Mouse (Mus musculus) kidney, adult 9 months (tissue): Measurements from ENCODE around the gene Sept4.

Experiments
- DNase-seq: peaks from one replicate; pipeline ENCODE4 v3.0.0; 2022

Gene Sept4

DNA sequence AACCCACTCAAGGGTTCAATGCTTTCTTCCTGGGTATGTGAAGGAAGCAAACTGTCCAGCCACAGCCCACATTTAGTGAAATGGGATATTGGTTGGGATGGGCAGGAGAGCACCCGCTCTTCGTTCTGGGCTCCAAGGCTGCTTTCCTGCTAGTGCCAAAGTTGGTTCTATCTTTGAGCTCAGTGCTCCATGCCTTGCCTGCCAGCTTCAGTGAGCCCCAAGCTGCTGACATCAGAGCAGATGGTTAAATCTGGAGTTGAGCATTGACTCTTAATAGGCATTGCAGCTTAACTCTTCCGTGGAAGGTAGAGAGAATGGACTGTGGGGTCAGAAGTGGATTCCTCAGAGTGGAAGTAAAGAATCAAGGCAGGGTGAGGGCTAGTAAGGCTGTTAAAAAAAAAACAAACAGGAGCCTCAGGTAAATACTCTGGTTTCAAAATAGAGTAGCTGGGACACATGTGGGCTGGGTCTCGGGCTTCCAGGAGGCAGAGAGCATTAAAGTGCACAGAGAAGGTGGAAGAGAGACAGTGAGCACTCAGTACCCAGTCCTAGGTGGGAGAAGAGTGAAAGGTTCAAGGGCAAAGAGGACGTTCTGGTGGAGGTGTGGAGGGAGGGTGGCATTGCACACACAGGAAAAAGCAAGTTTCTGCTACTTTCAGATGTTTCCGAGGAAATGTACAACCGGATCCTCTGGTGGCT, at the start of gene Sept4:
Gene Sept4, plus strand, starts transcription at position 649 of the 699 bp plus-strand sequence.
- DNase-seq, result no peak

DNA sequence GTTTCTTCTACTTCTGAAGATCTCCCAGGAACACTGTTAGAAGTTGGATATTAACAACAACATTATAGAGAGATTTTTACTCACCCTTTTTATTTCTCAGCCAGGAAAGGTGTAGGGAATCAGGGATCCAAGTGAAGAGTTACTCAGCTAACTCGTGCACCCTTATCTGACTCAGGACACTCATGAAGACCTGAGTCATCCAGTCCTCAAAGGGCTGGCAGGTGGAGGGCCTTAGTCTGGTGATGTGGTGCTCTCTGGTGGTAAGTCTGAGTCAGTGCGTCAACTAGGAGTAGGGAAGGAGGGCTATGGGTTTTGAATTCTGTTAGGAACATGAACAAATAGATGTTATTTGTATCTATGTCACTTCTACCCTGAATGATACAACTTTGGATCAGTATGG, 49.4 kb upstream of the Sept4 start:
- peak; percentile 27 for DNase-seq

DNA sequence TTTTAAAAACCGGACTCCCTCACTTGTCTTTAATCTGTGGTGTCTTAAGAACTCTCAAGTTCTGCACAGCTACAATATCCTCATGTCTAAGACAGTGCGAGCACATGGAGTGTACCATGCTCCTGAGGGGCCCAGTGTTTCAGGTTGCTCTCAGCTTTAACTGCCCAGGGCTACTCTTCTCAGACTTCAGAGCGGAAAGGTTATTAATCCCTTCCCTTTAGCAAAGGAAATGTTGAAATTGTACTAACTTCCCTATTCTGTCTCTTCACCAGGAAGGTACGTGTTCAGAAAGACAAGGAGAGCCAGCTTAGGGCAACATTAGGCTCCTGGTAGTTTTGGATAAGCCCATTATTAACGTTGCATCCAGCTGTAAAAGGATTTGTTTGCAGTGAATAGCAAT, 45.2 kb upstream of the Sept4 start:
- DNase-seq, result no peak

DNA sequence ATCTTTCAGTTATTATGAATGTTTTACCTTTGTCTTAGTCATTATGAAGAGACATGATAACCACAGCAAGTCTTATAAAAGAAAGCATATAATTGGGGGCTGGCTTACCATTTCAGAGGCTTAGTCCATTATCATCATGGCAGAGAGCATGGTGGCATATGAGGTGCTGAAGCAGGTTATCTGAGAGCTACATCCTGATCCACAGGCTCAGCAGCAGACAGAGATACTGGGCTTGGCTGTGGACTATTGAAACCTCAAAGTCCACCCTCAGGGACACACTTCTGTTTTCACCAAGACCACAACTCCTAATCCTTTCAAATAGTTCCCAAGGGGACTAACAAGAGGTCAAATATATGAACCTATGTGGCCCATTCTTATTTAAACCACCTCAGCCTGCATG, 44.7 kb upstream of the Sept4 start:
- no peak for DNase-seq

DNA sequence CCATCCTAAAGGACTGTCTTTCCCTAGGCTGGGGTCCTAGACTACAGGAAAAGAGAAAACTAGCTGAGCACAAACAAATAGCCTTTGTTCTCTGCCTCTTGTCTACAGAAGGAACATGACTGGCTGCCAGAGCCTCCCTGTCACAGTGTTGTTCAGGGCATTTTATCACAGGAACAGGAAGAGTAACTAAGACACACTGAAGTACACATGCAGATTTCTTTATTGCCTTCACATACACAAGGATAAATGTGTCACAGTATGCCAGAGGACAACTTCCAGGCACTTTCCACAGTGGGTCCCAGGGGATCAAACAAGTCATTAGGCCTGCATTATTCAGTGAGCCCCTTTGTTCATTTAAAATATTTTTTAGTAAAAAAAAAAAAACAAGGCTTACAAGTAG, 43.9 kb upstream of the Sept4 start:
- no peak for DNase-seq

DNA sequence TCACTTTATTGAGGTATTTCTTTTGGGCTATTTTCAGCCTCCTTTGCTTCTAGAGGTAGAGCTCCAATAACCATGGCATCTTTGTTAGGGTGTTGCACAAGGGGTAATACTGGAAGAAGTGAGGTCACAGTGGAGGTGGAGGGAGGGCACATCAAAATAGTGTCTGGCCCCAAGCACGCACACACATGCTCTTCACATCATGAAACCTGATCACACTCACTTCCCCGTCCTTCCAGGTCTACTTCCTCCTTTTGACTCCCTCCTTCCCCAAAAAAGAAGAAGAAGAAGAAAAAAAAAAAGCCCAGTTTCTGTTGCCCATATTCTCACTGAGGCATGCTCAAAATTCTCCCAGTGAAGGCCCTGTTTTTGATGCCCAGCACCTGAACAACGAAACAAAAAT, 41.3 kb upstream of the Sept4 start:
- DNase-seq, result no peak

DNA sequence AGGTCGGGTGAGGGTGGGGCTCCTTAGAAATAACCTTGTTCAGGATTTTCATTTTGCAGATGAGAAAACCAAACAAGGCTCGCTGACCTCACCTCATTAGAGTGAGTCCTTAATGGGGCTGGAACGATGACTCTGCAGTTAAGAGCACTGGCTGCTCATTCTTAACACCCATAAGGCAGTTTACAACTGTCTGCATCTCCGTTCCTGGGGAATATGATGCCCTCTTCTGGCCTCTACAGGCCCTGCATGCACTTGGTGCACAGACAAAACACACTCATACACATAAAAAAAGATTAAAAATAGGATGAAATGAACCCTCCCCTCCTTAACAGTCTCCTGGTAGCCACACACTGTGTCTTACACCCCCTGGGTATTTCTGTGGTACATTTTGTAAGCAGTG, 40.7 kb upstream of the Sept4 start:
- DNase-seq, result no peak

DNA sequence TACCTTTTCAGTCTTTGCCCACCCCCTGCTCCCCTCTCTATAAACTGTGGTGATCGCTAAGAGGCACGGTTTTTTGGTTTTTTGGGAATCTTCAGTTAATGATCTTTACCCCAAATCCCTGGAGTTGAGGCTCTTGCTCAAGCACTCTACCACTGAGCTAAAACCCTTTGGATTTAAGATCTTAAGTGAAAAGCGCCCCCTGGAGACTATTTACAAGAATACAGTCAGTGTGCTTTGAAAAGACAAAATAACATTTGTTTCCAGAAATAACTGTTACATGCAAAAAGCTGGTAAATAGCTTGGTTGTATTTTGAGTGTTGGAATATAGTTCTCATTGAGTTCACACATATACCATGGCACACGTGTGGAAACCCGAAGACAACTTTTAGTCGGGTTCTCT, 37.0 kb upstream of the Sept4 start:
- no peak for DNase-seq

DNA sequence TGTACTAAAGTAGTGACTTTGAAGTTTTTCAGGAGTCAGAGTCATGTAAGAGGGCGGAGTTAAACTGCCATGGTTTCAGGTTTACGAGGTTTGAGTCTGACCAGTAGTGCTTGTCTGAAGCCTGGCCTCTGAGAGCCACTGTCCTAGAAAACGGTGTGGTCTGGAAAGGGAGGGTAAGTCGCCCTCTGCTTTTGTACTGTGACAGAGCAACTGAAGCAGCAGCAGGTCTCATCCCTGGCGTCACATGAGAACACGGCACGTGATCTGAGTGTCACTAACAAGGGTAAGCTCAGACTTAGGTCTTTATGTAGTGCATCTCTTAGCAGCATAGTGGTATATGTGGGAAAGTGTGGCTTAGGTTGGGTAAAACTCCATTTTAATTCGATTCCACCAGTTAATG, 26.4 kb upstream of the Sept4 start:
- no peak for DNase-seq

DNA sequence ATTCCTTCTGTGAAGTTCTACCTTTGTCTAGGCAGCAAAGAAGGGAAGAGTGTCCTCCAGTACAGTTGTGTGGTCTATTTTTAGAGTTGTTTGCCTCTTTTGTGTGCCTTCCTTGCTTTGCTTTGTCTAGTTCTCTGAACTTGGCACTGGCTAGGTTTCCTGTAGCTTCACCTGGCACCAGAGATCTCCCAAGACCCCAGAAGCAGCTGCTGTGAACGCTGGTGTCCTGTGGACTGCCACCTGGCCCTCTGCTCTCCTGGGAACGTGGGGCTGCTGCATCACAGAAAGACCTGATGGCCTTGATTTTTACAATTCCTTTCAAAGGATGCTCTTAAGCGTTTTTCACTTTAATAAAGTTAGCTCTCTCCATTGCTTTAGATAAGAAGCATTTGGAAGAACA, 25.8 kb upstream of the Sept4 start:
- no peak for DNase-seq

DNA sequence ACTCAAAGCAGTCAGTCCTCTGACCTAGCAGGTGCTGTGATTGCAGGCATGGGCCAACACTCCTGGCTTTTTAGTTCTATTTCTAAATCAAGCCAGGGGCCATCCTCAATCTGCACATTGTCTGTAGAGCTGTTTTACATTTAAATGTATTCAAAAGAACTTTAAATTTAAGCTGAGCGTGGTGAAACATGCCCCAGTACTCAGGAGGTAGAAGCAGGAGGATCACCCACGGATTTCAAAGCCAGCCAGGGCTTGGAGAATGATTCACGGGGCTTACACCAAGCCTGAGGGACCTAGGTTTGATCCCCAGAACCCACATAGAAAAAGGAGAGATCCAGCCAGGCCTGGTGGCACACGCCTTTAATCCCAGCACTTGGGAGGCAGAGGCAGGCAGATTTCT, 15.4 kb upstream of the Sept4 start:
- no peak for DNase-seq

DNA sequence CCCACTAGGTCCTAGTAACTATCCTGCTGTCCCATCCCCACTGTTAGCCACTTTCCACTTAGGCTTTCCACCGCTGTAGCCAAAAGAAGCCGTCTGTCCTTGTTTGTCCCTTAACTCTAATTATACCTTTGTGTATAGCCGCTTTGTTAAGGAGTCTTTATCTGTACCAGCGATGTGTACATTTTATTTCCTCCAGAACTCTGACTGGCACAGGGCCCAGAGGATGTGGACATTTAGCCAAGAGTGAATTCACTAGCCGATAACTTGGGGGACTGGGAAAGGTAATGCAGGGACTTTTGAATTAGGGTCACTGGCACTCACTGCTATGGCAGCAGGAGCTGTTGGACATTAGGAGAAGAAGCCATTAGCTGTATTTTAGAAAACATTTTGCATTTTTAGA, 14.3 kb upstream of the Sept4 start:
- no peak for DNase-seq

DNA sequence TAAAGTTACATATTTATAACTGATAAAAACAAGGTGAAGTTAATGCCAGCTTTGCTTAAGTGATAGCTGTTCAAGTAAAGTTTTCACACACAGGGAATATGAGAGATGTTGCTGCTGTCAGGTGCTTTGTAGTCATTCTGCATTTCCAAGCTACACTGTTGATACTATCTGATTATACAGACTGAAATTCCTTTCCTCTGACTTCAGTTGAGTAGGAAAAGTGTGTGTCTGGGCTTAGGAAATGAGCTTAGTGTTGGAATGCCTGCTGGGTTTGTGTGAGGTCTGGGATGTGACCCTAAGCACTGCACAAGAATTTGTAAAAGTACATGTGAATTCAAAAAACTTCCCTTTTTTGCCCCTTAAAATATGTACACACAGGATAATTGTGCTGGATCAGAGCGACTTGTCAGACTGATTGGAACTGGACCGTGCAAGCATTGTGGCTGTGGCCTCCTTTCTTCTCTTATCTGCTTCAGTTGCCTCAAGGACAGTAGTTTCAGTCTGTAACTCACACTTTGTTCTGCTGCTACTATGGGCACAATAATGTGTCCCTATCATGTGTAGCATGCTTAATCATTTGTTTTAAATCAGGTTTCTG, 13.5 kb upstream of the Sept4 start:
- DNase-seq, result no peak

DNA sequence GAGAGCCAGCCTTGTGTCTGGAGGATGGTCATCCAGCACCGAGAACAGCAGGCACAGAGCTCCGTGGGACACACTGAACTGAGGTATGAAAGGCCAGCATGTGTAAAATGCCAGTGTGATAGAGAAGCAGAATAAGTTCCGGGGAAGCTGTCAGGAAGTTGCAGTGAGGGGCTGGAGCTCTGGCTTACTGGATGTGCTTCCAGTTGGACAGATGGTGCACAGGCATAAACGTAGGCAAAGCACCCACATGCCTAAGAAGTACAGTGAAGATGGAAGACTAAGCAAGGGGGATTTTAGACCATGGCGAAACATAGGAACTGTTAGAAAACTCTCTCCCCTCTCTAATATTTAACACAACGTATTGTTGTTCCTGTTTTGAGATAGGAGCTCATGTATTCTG, 7.5 kb upstream of the Sept4 start:
- no peak for DNase-seq

DNA sequence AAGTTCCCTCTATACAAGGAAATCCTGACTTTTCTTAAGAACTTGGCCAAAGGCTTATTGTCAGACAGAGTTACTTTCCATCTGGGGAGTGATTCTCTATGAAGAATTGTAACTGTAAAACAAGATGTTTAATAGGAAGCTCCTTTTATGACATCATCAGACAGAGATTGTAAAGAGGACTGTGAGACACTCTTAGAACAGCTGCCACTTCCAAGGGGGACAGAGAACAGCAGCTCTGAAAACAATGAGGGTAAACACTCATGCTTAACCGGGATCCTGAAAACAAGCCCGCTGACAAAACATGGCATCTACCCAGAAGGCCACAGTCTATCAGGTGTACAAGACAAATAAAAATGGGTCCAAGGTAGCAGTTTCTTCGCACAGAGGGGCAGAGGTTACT, 2.2 kb upstream of the Sept4 start, which contains the start of gene Gm11492:
Gene Gm11492, plus strand, starts transcription at position 153 of the 400 bp plus-strand sequence.
- no peak for DNase-seq

DNA sequence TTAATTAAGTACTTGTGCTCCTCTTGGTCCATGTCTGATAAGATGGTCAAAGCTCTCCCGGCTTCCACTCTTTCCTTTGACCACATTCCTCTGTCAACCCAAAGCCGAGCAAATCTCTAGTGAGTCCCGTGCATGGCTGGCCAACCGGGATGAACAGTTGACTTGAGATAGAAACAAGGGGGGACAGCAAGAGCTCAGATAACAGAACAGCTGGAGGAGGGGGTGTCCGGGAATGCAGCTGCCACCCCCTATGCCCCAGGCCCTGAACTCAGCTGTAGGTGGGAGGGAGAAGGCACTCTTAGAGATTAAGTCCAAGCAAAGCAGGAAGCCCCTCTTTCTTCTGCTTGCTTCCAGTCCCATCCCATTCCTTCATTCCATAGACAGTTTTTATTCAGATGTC, 2.0 kb downstream of the Sept4 start:
- DNase-seq, result no peak

DNA sequence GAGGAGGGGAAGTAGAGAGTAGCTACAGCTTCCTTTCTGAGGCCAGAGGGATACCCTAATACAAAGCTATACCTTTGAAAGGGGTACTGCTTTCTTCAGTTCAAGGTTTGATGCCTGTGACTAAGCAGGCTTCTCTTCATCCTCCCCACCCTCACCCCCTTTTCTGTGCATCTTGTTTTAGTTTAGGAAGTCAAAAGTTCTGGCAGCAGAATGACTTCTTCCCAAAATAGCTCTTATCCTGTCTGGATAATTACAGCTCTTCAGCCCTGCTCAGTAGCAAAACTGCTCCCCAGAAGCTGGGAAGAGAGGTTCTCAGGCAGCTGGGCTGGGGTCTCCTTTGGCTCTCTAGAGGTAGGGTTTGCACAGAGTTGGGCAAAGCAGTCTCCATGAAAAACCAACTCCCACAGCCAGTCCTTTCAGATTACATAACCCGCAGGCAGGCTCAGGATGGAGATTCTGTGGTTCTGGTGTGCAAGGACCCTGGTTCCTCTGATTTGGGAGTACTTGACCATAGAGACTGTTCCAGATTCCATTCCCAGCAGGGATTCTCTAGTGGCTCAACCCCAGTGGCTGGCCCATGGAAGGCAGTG, 2.8 kb downstream of the Sept4 start:
- DNase-seq, result peak; percentile 17

DNA sequence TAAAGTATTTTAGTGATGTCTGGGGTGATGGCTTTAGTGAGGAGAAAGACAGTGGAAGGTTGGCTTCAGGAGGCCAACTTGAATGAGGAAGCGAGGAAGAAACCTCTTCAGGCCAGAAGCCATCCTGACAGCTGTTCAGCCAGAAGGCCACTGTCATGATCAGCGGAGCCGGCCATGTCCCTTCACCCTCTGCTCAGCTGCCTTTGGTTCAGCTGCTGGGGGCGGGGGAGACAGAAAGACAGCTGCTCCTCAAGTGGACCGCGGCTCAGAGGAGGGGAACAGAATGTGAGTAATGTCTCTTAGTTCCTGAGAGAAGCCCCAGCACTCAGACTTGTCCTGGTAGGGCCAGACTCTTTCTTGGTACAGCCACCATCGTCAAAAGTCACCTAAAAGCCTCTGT, 5.0 kb downstream of the Sept4 start:
- no peak for DNase-seq

DNA sequence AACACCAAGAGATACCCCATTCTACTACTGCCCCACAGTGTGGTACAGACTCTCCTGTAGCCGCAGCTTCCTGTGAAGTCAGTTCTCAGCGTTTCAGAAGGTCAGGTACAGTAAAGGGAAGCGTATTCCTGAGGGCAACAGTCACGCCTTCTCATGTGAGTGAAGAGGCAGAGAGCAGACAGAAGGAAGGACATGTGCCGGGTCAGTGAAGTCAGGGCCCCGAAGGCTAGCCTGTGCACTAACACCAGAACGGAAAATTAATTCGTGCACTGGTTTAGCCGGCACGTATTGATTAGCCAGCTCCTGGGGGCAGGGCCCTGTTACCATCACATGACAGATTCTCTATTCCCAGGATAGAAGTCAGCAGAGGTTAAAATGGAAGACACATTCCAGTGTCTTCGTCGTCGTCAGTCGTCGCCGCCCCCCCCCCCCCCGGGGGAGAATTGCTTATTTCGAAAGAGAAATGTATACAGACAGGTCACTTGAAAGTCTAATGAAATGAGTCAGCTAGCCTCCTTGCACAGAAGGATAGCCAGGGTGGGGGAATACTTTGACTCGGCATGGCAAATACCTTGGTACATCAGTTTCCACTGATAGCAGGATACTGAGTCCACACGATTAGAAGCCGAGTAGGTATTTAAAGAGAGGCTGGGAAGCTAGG, 5.9 kb downstream of the Sept4 start:
- peak; percentile 3 for DNase-seq

DNA sequence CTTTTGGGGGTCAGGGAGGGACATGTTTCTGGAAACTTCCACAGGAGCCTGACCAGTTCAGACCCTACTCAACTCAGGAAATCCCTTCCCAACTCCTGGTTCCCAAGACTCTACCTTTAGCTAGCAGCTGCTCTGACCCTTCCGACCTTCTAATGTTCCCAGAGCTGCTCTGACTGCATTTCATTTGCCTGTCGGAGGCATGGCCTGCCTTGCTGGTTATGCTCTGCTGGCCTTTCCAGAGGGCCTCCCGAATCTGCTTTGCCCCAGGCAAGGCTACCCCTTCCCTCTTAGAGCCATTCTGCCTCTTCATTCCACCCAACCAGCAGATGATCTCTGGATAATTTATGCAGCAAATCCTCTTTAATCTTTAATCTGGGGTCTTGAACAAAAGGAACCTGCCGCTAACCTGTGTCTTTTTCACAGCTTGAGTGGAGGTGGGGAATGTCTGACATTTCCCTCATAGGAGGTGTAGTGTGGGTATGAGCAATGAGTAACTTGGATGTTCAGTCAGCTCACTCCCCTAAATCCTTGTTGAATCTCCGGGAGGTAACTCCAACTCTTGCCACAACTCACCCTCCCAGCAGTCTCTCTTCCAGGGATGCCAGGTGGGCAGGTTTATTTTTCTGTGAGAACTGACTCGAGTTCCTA, 9.0 kb downstream of the Sept4 start:
- peak; percentile 51 for DNase-seq

DNA sequence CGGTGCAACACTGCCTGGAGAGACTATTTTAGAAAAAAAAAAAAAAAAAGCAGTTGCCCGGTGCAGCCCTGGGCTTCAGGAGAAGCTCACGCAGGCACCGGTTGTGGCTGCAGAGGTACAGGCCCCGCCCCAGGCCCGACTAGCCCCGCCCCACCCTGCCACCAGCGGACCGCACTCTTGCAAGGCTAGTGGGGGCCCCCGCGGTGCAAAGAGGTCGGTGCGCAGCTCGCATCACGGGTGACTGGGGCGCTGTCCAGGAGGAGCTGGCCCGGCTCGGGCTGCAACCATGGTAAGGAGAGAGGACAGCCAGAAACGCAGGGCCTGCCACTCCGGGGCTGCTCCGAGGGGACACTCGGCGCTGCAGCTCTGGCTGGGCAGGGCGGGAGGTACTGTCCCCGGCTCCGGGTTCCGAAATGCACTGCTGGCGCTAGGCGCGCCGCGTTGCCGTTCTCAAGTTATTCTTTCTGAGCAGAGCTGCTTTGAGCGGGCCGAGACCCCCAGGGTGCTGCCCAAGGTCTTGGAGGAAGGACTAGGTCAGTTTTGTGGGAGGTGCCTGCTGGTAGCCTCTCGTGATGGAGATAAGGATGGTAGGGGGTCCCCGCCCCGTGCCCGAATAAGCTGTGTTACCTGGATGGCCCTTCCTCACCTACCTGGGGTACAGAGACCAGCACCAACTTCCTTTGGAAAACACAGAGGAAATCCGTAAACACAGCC, 9.7 kb downstream of the Sept4 start:
- peak; percentile 66 for DNase-seq

DNA sequence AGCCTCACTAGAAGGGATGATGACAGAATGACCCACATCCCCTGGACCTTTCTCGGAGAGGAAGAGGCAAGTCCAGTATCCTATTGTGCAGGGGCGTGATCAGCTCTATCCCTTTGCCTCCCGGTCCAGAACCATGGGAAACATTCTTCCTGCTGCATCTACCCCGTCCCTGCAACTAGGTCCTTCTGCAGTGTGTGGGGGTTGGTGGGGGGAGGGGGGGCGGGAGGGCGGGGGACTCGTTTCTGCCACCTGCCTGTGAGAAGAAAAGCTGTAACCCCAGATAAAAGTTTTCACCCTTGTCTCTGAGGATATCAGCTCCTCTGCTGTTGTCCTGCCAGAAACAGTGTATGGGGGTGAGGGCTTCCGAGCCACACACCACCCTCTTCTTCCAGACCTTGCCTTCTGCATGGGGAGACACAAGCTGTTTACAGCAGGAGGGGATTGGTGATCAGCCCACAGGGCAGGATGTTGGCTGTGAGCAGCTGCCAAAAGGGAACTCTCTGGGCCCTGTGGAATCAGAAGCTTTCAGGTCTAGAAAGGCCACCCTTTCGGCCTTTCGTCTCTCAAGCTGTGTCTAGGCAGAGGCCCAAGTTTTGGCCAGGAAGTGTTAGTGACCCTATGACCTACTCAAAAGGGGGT, 10.4 kb downstream of the Sept4 start:
- peak; percentile 46 for DNase-seq
